Mouse (Mus musculus): ENCODE data around the gene Acrv1.

DNA sequence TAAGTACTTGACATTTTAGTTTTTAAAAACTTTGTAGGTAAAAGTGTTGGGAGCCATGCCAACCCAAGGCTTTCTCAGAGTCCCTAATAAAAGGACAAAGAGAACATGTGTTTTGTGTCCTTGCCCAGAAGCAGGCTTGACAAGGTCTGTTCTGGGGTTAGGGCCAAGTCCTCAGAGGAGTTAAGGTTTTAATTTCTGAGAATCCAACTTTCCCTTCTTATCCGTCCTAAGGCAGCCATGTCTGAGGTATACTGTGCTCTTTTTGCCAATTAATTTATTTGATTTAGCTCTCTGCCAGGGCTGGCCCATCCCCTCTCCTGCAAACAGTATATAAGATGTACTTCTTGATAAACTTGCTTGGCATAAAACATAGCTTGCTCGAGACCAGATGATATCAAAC, 11.6 kb upstream of the Acrv1 start:
- TF ChIP-seq POLR2A (IDR thresholded peaks at IDR 0.05; ENCODE audit: low read depth, low read length): no peak
- TF ChIP-seq CTCF (IDR thresholded peaks at IDR 0.05; ENCODE audit: extremely low read depth, insufficient read length, insufficient replicate concordance, low read depth, low read length): no peak

Measured in small intestine, adult 2 months (tissue).